Mouse (Mus musculus) intestine, embryonic 14.5 days (tissue): ENCODE measurements around the gene E130309D02Rik. TPM values are rescaled to one million over a fixed set of nuclear protein-coding genes. Genes with fewer than 3 reads are reported as not detected.

Source experiments
- ATAC-seq: fragments of 200-750 bp; cut with Nextera tagmentation; replicated peaks from 2 replicates; pipeline ENCODE4 v1.8.0; 2017; ENCODE audit warnings: low read depth, moderate number of reproducible peaks, moderate TSS enrichment, moderate library complexity; ENCODE audit not compliant: low FRiP score, low TSS enrichment
- DNase-seq: peaks from one replicate; pipeline ENCODE4 v3.0.0-alpha.2; 2018; ENCODE audit warnings: low spot score
- H3K27ac ChIP-seq: fragments of 300-500 bp; sonication (generic); 2 replicates; pipeline ENCODE4 v1.5.1; 2014; ENCODE audit warnings: low read depth, mild to moderate bottlenecking, control low read depth
- H3K27me3 ChIP-seq: fragments of 300-500 bp; sonication (generic); replicated peaks from 2 replicates; pipeline ENCODE4 v1.6.1; 2014; ENCODE audit warnings: low read length, control low read depth; ENCODE audit not compliant: control insufficient read depth, insufficient read depth
- H3K36me3 ChIP-seq: fragments of 300-500 bp; sonication (generic); 2 replicates; pipeline ENCODE4 v1.6.1; 2014; ENCODE audit warnings: low read length, control low read depth; ENCODE audit not compliant: control insufficient read depth, insufficient read depth
- H3K4me1 ChIP-seq: fragments of 300-500 bp; sonication (generic); replicated peaks from 2 replicates; pipeline ENCODE4 v1.6.1; 2014; ENCODE audit warnings: low read length, control low read depth, mixed read lengths; ENCODE audit not compliant: control insufficient read depth, insufficient read depth
- H3K4me2 ChIP-seq: fragments of 300-500 bp; sonication (generic); 2 replicates; pipeline ENCODE4 v1.6.1; 2014; ENCODE audit warnings: low read length
- H3K4me3 ChIP-seq: fragments of 300-500 bp; sonication (generic); 2 replicates; pipeline ENCODE4 v1.5.1; 2014; ENCODE audit warnings: low read depth, low read length, control low read depth, mixed read lengths
- H3K9ac ChIP-seq: fragments of 300-500 bp; sonication (generic); 2 replicates; pipeline ENCODE4 v1.6.1; 2014; ENCODE audit warnings: mild to moderate bottlenecking, low read length
- H3K9me3 ChIP-seq: fragments of 300-500 bp; sonication (generic); 2 replicates; pipeline ENCODE4 v1.6.1; 2016; ENCODE audit warnings: low read length, control low read depth; ENCODE audit not compliant: control insufficient read depth
- WGBS: fragments of 180-500 bp; shearing (Covaris S2); extraction: QIAGEN DNeasy Blood & Tissue Kit; methylation state at CpG from one replicate; pipeline ENCODE4 v1.1.7; 2014; 5-methylcytosine and 5-hydroxymethylcytosine counted together
- polyA plus RNA-seq: library from polyadenylated mRNA; unstranded; fragments of >200 nt; fragmentation: Nextera tagmentation; extraction: Ambion mirVana; gene quantifications from 2 replicates; pipeline ENCODE4 v1.2.1, GENCODE M21; 2014

The E130309D02Rik gene
- polyA plus RNA-seq, 1 experiment from 2014 or later: 37.5 TPM

DNA sequence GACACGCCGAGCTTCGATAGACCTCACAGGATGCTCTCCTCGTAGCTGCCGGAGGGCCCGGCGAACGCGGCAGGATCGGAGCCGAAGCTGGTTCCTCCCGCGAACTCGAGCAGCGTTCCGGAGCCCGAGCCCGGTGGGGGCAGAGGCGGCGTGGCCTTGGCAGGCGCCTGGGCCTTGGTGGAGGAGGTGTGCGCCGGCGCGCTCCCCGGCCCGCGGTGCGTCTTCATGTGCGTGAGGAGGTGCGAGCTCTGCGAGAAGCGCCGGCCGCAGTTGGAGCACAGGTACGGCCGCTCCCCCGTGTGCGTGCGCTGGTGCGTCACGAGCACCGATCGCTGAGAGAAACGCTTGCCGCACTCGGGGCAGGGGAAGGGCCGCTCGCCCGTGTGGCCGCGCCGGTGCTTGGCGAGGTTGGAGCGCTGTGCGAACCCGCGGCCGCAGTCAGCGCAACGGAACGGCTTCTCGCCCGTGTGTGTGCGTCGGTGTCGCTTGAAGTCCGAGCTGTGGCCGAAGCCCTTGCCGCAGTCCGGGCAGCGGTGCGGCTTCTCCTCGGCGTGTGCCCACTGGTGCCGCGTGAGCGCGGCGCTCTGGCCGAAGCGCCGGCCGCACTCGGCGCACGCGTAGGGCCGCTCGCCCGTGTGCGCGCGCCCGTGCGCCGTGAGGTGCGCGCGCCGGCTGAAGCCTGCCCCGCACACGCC is 61.8 kb downstream of the E130309D02Rik start:
- H3K9me3 ChIP-seq: no peaks in the 10 kb centered on the region
- ATAC-seq: peak; percentile 18; the same call in 1 of the 2 replicates
- no peak overlapping the region for H3K27ac ChIP-seq
- peaks cover 4% of the 10 kb centered on the region for H3K4me1 ChIP-seq
- DNase-seq: peak; percentile 79
- H3K27me3 ChIP-seq: peaks cover 62% of the 10 kb centered on the region
- no peak overlapping the region for H3K9ac ChIP-seq
- peaks cover 31% of the 10 kb centered on the region for H3K36me3 ChIP-seq
- 5% methylated on average over 98 of the region's 103 CpGs for WGBS
- H3K4me2 ChIP-seq: peak overlapping the region; percentile 62
- peak overlapping the region; percentile 33 for H3K4me3 ChIP-seq

GRCm38 (mm10) chr5:143252791-143253185 is 62.4 kb downstream of the E130309D02Rik start:
- H3K4me3 ChIP-seq: peak overlapping the region; percentile 33; the same call in 1 of the 2 replicates
- no peaks in the 10 kb centered on the region for H3K9me3 ChIP-seq
- 41% methylated on average over 18 of the region's 18 CpGs for WGBS
- DNase-seq (no peak), ATAC-seq (no peak)
- peaks cover 36% of the 10 kb centered on the region for H3K36me3 ChIP-seq
- H3K4me1 ChIP-seq: peaks cover 4% of the 10 kb centered on the region
- H3K27ac ChIP-seq: no peak overlapping the region
- peaks cover 62% of the 10 kb centered on the region for H3K27me3 ChIP-seq
- no peak overlapping the region for H3K9ac ChIP-seq
- H3K4me2 ChIP-seq: no peak overlapping the region

- H3K4me3 ChIP-seq: no peak overlapping the region
- 62% methylated on average over 6 of the region's 6 CpGs for WGBS
- H3K4me2 ChIP-seq: no peak overlapping the region
- H3K27ac ChIP-seq: no peak overlapping the region
- no peak overlapping the region for H3K9ac ChIP-seq
- H3K4me1 ChIP-seq: peaks cover 4% of the 10 kb centered on the region
- peaks cover 39% of the 10 kb centered on the region for H3K36me3 ChIP-seq
- no peak for DNase-seq
- H3K27me3 ChIP-seq: peaks cover 60% of the 10 kb centered on the region
- no peaks in the 10 kb centered on the region for H3K9me3 ChIP-seq
- no peak for ATAC-seq
Measured at GRCm38 (mm10) chr5:143252039-143252438, 63.1 kb downstream of the E130309D02Rik start.

Other genes with a start within 250 kb of the E130309D02Rik start
- 31.0 and 32.0 TPM in 2 replicates for gene Rnf216, start 202.4 kb downstream of the E130309D02Rik start, polyA plus RNA-seq
- not detected in 2 replicates for gene Olfr718-ps1, start 167.8 kb downstream of the E130309D02Rik start, polyA plus RNA-seq
- gene Rbak, start 134.6 kb downstream of the E130309D02Rik start, polyA plus RNA-seq: 9.6 and 11.6 TPM in 2 replicates
- gene Spdye4b, start 134.3 kb downstream of the E130309D02Rik start, polyA plus RNA-seq: not detected in 2 replicates
- not detected in 2 replicates for gene Spdye4a, start 88.5 kb downstream of the E130309D02Rik start, polyA plus RNA-seq
- 14.0 and 16.6 TPM in 2 replicates for gene Zfp12, start 80.2 kb downstream of the E130309D02Rik start, polyA plus RNA-seq
- gene Zfp316, start 45.3 kb downstream of the E130309D02Rik start, polyA plus RNA-seq: 1.2 and 2.0 TPM in 2 replicates
- not detected in 2 replicates for gene Zfp853, start 21.7 kb downstream of the E130309D02Rik start, polyA plus RNA-seq
- gene Zdhhc4, start 13.9 kb upstream of the E130309D02Rik start, polyA plus RNA-seq: 73.5 and 78.4 TPM in 2 replicates
- gene Grid2ip, start 42.0 kb upstream of the E130309D02Rik start, polyA plus RNA-seq: 0.28 and 0.30 TPM in 2 replicates
- gene Kdelr2, start 88.5 kb upstream of the E130309D02Rik start, polyA plus RNA-seq: 311 and 337 TPM in 2 replicates
- gene Daglb, start 149.2 kb upstream of the E130309D02Rik start, polyA plus RNA-seq: 9.3 and 10.3 TPM in 2 replicates
- gene Rac1, start 212.7 kb upstream of the E130309D02Rik start, polyA plus RNA-seq: 439 and 475 TPM in 2 replicates